Mouse (Mus musculus) embryonic facial prominence, embryonic 11.5 days (tissue): ENCODE data around the gene Slc27a3. TPM values are rescaled to one million over a fixed set of nuclear protein-coding genes. Genes with fewer than 3 reads are reported as not detected.

Experiments
- ATAC-seq: fragments of 200-750 bp; cut with Nextera tagmentation; replicated peaks from 2 replicates; pipeline ENCODE4 v1.8.0; 2017; ENCODE audit warnings: low read depth; ENCODE audit not compliant: insufficient number of reproducible peaks, low FRiP score, low TSS enrichment
- DNase-seq: peaks from one replicate; pipeline ENCODE4 v3.0.0-alpha.2; 2015; ENCODE audit warnings: low spot score
- H3K27ac ChIP-seq: fragments of 300-500 bp; sonication (generic); replicated peaks from 2 replicates; pipeline ENCODE4 v1.5.1; 2014; ENCODE audit warnings: mild to moderate bottlenecking, low read depth, low read length, control low read depth
- H3K27me3 ChIP-seq: fragments of 300-500 bp; sonication (generic); 2 replicates; pipeline ENCODE4 v1.6.1; 2014; ENCODE audit warnings: mild to moderate bottlenecking, low read length, moderate library complexity, mixed read lengths; ENCODE audit not compliant: control insufficient read depth, insufficient read depth
- H3K36me3 ChIP-seq: fragments of 300-500 bp; sonication (generic); replicated peaks from 2 replicates; pipeline ENCODE4 v1.6.1; 2014; ENCODE audit warnings: low read depth, mild to moderate bottlenecking, low read length, moderate library complexity, mixed read lengths; ENCODE audit not compliant: control insufficient read depth, insufficient read depth
- H3K4me1 ChIP-seq: fragments of 300-500 bp; sonication (generic); 2 replicates; pipeline ENCODE4 v1.6.1; 2014; ENCODE audit warnings: low read length, mixed read lengths; ENCODE audit not compliant: control insufficient read depth, insufficient read depth
- H3K4me2 ChIP-seq: fragments of 300-500 bp; sonication (generic); 2 replicates; pipeline ENCODE4 v1.6.1; 2014; ENCODE audit warnings: low read depth, mild to moderate bottlenecking, control low read depth, low read length, moderate library complexity
- H3K4me3 ChIP-seq: fragments of 300-500 bp; sonication (generic); 2 replicates; pipeline ENCODE4 v1.5.1; 2014; ENCODE audit warnings: low read depth, low read length, control low read depth
- H3K9ac ChIP-seq: fragments of 300-500 bp; sonication (generic); replicated peaks from 2 replicates; pipeline ENCODE4 v1.6.1; 2014; ENCODE audit warnings: mild to moderate bottlenecking, control low read depth, low read length
- H3K9me3 ChIP-seq: fragments of 300-500 bp; sonication (generic); replicated peaks from 2 replicates; pipeline ENCODE4 v1.6.1; 2016; ENCODE audit warnings: mild to moderate bottlenecking, low read length, inconsistent platforms, mixed read lengths; ENCODE audit not compliant: control insufficient read depth
- WGBS: fragments of 180-500 bp; shearing (Covaris S2); extraction: QIAGEN DNeasy Blood & Tissue Kit; methylation state at CpG from one replicate; pipeline ENCODE4 v1.1.7; 2014; 5-methylcytosine and 5-hydroxymethylcytosine counted together
- polyA plus RNA-seq: library from polyadenylated mRNA; unstranded; fragments of >200 nt; fragmentation: Nextera tagmentation; extraction: Ambion mirVana; gene quantifications from 2 replicates; pipeline ENCODE4 v1.2.1, GENCODE M21; 2014

Gene Slc27a3
- polyA plus RNA-seq, 1 experiment from 2014 or later: 15.3 TPM

- DNase-seq (no peak), ATAC-seq (no peak)
- Histone ChIP-seq H3K4me1 (peaks cover 4% of the 10 kb centered on the region; the same call in 1 of the 2 replicates), H3K36me3 (no peaks in the 10 kb centered on the region; the same call in 1 of the 2 replicates), H3K4me2 (no peak overlapping the region), H3K27me3 (no peaks in the 10 kb centered on the region), H3K9ac (no peak overlapping the region), H3K9me3 (no peaks in the 10 kb centered on the region), H3K27ac (no peak overlapping the region), H3K4me3 (no peak overlapping the region)
- 81% methylated on average over 6 of the region's 6 CpGs for WGBS
These were observed 38.4 kb upstream of the Slc27a3 start for GRCm38 (mm10) chr3:90428186-90428585.

GRCm38 (mm10) chr3:90427574-90427973 lies 37.8 kb upstream of the Slc27a3 start:
- DNase-seq (no peak), ATAC-seq (no peak)
- Histone ChIP-seq H3K4me3 (no peak overlapping the region), H3K36me3 (no peaks in the 10 kb centered on the region; the same call in 1 of the 2 replicates), H3K4me2 (no peak overlapping the region), H3K9me3 (no peaks in the 10 kb centered on the region), H3K9ac (no peak overlapping the region), H3K4me1 (peaks cover 4% of the 10 kb centered on the region; the same call in 1 of the 2 replicates), H3K27ac (no peak overlapping the region), H3K27me3 (no peaks in the 10 kb centered on the region)
- WGBS: 91% methylated on average over 1 of the region's 1 CpGs

DNA sequence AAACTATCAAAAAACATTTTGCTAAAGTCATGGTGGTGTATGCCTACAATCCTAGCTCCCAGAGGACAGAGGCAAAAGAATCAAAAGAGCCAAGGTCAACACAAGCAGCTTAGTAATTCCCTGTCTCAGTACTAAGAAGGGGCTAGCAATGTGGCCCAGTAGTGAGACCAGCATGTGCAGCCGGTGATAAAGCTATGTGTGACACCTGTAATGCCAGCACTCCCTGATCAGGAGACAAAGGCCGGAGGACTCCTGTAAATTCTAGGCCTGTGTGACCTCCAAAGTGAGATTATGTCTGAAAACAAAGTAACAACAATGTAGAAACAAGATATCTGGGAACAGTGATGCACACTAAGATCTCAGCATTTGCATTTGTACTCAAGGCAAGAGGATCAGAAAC lies 35.8 kb upstream of the Slc27a3 start:
- no peak overlapping the region for H3K4me3 ChIP-seq
- H3K9me3 ChIP-seq: no peaks in the 10 kb centered on the region
- no peaks in the 10 kb centered on the region for H3K27me3 ChIP-seq
- no peaks in the 10 kb centered on the region; the same call in 1 of the 2 replicates for H3K36me3 ChIP-seq
- no peaks in the 10 kb centered on the region for H3K4me1 ChIP-seq
- H3K27ac ChIP-seq: no peak overlapping the region
- H3K9ac ChIP-seq: no peak overlapping the region
- no peak for ATAC-seq
- no peak overlapping the region for H3K4me2 ChIP-seq
- DNase-seq: no peak
- WGBS: 92% methylated on average over 2 of the region's 2 CpGs

DNA sequence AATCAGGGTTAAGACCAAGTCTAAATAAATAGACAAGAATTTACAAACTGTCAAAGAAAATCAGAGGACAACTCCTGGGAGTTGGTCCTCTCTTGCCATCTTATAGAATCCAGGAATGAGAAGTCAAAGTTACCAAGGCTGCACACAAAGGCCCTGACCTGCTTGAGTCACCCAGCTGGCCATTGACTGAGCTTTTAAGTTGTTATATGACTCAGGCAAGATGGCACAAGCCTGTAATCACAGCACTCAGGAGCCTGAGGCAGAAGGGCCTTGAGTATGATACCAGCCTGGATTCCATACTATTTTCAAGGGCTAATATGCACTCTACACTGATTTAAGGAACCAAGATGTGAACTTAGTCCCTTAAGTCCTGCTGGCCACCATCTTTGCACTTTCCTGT lies 33.8 kb upstream of the Slc27a3 start:
- H3K4me2 ChIP-seq: no peak overlapping the region
- no peak overlapping the region for H3K4me3 ChIP-seq
- no peak overlapping the region for H3K27ac ChIP-seq
- DNase-seq (no peak), ATAC-seq (no peak)
- H3K9me3 ChIP-seq: no peaks in the 10 kb centered on the region
- H3K27me3 ChIP-seq: no peaks in the 10 kb centered on the region
- no peak overlapping the region for H3K9ac ChIP-seq
- peaks cover under 1% of the 10 kb centered on the region; the same call in 1 of the 2 replicates for H3K36me3 ChIP-seq
- no peaks in the 10 kb centered on the region for H3K4me1 ChIP-seq

DNA sequence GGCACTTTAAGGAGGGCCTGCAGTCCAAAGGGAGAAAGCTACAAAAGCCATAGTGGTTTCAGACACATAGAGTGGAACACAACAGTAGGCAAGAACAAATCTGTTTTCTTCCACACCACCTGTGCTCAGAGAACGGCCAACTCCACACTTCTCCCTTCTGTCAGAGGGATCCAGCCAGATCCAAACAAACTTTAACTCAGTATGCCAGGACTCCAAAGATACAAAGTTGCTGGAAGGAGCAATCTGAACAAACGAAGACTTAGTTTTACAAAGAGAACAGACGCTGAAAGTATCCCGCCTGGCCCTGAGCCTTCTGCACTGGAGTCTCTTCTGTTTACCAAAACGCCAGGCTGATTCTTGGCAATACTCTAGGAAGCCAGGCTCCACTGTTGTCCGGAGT lies 31.0 kb upstream of the Slc27a3 start:
- no peak for DNase-seq
- Histone ChIP-seq H3K4me3 (no peak overlapping the region), H3K4me1 (no peaks in the 10 kb centered on the region), H3K9me3 (no peaks in the 10 kb centered on the region), H3K9ac (no peak overlapping the region), H3K27ac (no peak overlapping the region), H3K27me3 (no peaks in the 10 kb centered on the region), H3K4me2 (no peak overlapping the region), H3K36me3 (peaks cover 3% of the 10 kb centered on the region)
- 92% methylated on average over 6 of the region's 6 CpGs for whole genome bisulfite sequencing
- no peak for ATAC-seq

- no peak overlapping the region for H3K27ac ChIP-seq
- peaks cover 2% of the 10 kb centered on the region for H3K36me3 ChIP-seq
- no peaks in the 10 kb centered on the region for H3K9me3 ChIP-seq
- H3K27me3 ChIP-seq: no peaks in the 10 kb centered on the region
- H3K9ac ChIP-seq: no peak overlapping the region
- no peak overlapping the region for H3K4me2 ChIP-seq
- 58% methylated on average over 3 of the region's 3 CpGs for WGBS
- ATAC-seq (no peak), DNase-seq (no peak)
- no peak overlapping the region for H3K4me3 ChIP-seq
- H3K4me1 ChIP-seq: no peaks in the 10 kb centered on the region
These were observed 23.3 kb upstream of the Slc27a3 start for GRCm38 (mm10) chr3:90413011-90413396.

GRCm38 (mm10) chr3:90412312-90413010 lies 22.7 kb upstream of the Slc27a3 start:
- WGBS: 55% methylated on average over 5 of the region's 5 CpGs
- Histone ChIP-seq H3K36me3 (peaks cover 2% of the 10 kb centered on the region), H3K4me3 (no peak overlapping the region), H3K27ac (no peak overlapping the region), H3K9me3 (no peaks in the 10 kb centered on the region), H3K9ac (no peak overlapping the region), H3K4me2 (no peak overlapping the region), H3K4me1 (no peaks in the 10 kb centered on the region), H3K27me3 (no peaks in the 10 kb centered on the region)
- ATAC-seq (no peak), DNase-seq (peak; percentile 77)

- no peaks in the 10 kb centered on the region for H3K27me3 ChIP-seq
- DNase-seq: no peak
- no peak overlapping the region for H3K27ac ChIP-seq
- H3K4me3 ChIP-seq: no peak overlapping the region
- no peak overlapping the region for H3K9ac ChIP-seq
- 90% methylated on average over 3 of the region's 3 CpGs for WGBS
- ATAC-seq: no peak
- H3K9me3 ChIP-seq: no peaks in the 10 kb centered on the region
- H3K4me1 ChIP-seq: no peaks in the 10 kb centered on the region
- peaks cover 6% of the 10 kb centered on the region for H3K36me3 ChIP-seq
- H3K4me2 ChIP-seq: no peak overlapping the region
These were observed 19.0 kb upstream of the Slc27a3 start for GRCm38 (mm10) chr3:90408721-90409120.
